Mouse (Mus musculus) small intestine, adult 2 months (tissue): ENCODE measurements around the gene Rdh7.

Source experiments
- CTCF ChIP-seq: fragments of 200-500 bp; IDR thresholded peaks from 2 replicates; pipeline ENCODE4 v1.5.1; 2012; ENCODE audit warnings: low read depth, mild to moderate bottlenecking, control low read depth, inconsistent platforms, low read length, moderate library complexity, mixed read lengths; ENCODE audit not compliant: insufficient replicate concordance, insufficient read length; ENCODE audit errors: extremely low read depth
- POLR2A ChIP-seq: fragments of 200-500 bp; IDR thresholded peaks from 2 replicates; pipeline ENCODE4 v1.6.1; 2012; ENCODE audit warnings: low read depth, mild to moderate bottlenecking, control low read depth, inconsistent platforms, low read length, moderate library complexity

DNA sequence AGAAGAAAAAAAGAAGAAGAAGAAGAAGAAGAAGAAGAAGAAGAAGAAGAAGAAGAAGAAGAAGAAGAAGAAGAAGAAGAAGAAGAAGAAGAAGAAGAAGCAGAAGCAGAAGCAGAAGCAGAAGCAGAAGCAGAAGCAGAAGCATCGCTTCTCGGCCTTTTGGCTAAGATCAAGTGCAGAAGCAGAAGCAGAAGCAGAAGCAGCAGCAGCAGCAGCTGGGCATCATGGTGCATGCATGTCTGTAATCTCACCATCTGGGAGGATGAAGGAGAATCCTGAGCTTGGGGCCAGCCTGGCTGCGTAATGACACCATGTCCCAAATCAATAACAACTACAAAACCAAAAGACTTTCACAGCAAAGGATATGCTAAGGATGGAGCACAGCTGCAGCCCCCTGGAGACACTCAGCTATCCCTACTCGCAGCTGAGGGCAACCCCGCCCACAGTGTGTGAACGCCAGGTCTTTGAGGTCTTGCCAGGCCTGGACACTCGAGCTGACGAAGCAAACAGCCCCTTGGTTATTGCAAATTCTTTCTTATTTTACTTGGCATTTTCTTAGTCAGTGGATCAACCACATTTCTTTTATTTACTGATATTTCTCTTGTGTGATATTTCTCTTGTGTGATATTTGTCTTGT is 43.8 kb upstream of the Rdh7 start:
- TF ChIP-seq POLR2A: no peak
- no peak for TF ChIP-seq CTCF
